Mouse (Mus musculus): ENCODE data around the gene Ino80b.

Gene Ino80b

GRCm38 (mm10) chr6:83086121-83087035 lies 38.9 kb downstream of the Ino80b start, which contains the start of gene Lbx2:
Gene Lbx2, plus strand, starts transcription at chr6:83086367.
- no peak for DNase-seq (ENCODE audit: low read depth, low spot score)

- DNase-seq (ENCODE audit: low read depth, low spot score): no peak
Measured at GRCm38 (mm10) chr6:83084477-83084876, 40.8 kb downstream of the Ino80b start.

- DNase-seq (ENCODE audit: low read depth, low spot score): no peak
Measured at GRCm38 (mm10) chr6:83083497-83083896, 41.7 kb downstream of the Ino80b start.

GRCm38 (mm10) chr6:83080210-83080609 lies 45.0 kb downstream of the Ino80b start:
- no peak for DNase-seq (ENCODE audit: low read depth, low spot score)

- DNase-seq (ENCODE audit: low read depth, low spot score): peak; percentile 93
Measured at GRCm38 (mm10) chr6:83078324-83078858, 46.8 kb downstream of the Ino80b start.

- no peak for DNase-seq (ENCODE audit: low read depth, low spot score)
Measured at GRCm38 (mm10) chr6:83077630-83078323, 47.5 kb downstream of the Ino80b start, which contains the start of gene Pcgf1. Gene Pcgf1, plus strand, starts transcription at chr6:83077869.

- no peak for DNase-seq (ENCODE audit: low read depth, low spot score)
Measured at GRCm38 (mm10) chr6:83074979-83075378, 50.3 kb downstream of the Ino80b start.

Measured in WW6 (cell line).